Mouse (Mus musculus): ENCODE measurements at regions not wholly inside any gene's neighbourhood (a gene's known extent, or its start where the extent isn't known, plus 50 kb on each side); places are given as distances from the start of the nearest gene placed in this dataset.

GRCm38 (mm10) chr17:29438347-29439235, 52.0 kb upstream of the Pim1 start:
- Histone ChIP-seq H3K4me1 (peaks cover 29% of the 10 kb centered on the region), H3K36me3 (no peaks in the 10 kb centered on the region), H3K27ac (no peak overlapping the region), H3K27me3 (no peaks in the 10 kb centered on the region), H3K9me3 (no peaks in the 10 kb centered on the region), H3K4me2 (peak overlapping the region; percentile 33), H3K9ac (0 out of 2 replicates have a peak overlapping the region, but pooled peaks have one; percentile 8), H3K4me3 (peak overlapping the region; percentile 14; the same call in 1 of the 2 replicates)
- no peak for ATAC-seq (ENCODE audit: insufficient number of reproducible peaks, low FRiP score, low TSS enrichment, low read depth)
- WGBS = 15% methylated on average over 17 of the region's 17 CpGs

- 68% methylated on average over 4 of the region's 4 CpGs for WGBS
- no peak for ATAC-seq (ENCODE audit: insufficient number of reproducible peaks, low FRiP score, low TSS enrichment, low read depth)
- H3K4me1 ChIP-seq = peaks cover 31% of the 10 kb centered on the region
Measured at GRCm38 (mm10) chr17:29439992-29440391, 50.6 kb upstream of the Pim1 start.

DNA sequence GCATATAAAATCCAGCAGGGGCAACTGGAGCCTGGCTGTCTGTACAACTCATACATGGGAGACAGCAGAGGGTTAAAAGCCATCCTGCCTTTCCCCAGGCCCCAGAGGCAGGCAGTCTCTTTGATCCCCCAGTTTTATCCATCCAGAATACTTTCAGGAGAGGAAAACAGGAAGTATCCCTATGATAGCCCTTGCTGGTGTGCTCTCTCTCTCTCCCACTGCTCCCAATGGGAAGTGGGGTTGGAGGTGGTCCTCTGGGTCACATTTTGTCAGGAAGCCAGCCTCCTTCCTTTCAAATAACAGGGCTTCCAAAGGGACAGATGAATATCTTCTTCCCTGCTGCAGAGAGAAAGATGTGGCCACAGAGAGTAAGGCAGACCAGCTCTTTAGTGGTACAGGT, 50.1 kb upstream of the Pim1 start:
- H3K4me3 ChIP-seq = no peak overlapping the region
- H3K9me3 ChIP-seq = no peaks in the 10 kb centered on the region
- no peak overlapping the region for H3K4me2 ChIP-seq
- H3K27ac ChIP-seq = no peak overlapping the region
- no peaks in the 10 kb centered on the region for H3K36me3 ChIP-seq
- ATAC-seq (ENCODE audit: insufficient number of reproducible peaks, low FRiP score, low TSS enrichment, low read depth) = no peak
- H3K9ac ChIP-seq = no peak overlapping the region
- H3K4me1 ChIP-seq = peaks cover 34% of the 10 kb centered on the region
- H3K27me3 ChIP-seq = no peaks in the 10 kb centered on the region

More at GRCm38 (mm10) chr17:29439992-29440391, 50.6 kb upstream of the Pim1 start:
- H3K4me3 ChIP-seq = no peak overlapping the region
- no peak overlapping the region for H3K27ac ChIP-seq
- H3K27me3 ChIP-seq = no peaks in the 10 kb centered on the region
- no peak overlapping the region for H3K4me2 ChIP-seq
- no peaks in the 10 kb centered on the region for H3K36me3 ChIP-seq
- no peak overlapping the region for H3K9ac ChIP-seq
- no peaks in the 10 kb centered on the region for H3K9me3 ChIP-seq
